Mouse (Mus musculus) pancreas, adult 10 weeks (tissue): ENCODE measurements around the gene Olfr90. TPM values are rescaled to one million over a fixed set of nuclear protein-coding genes. Genes with fewer than 3 reads are reported as not detected.

ENCODE experiments used
- polyA plus RNA-seq: library from polyadenylated mRNA; stranded (reverse); fragments of 350-450 nt; fragmentation: Illumina TruSeq; extraction: RNeasy Lipid Tissue Mini Kit (QIAGEN cat#74804); gene quantifications from one replicate; pipeline ENCODE4 v1.2.3, GENCODE M21; 2015; ENCODE audit warnings: low read depth, low replicate concordance; ENCODE audit not compliant: insufficient read depth

Gene Olfr90
- polyA plus RNA-seq, result not detected

DNA sequence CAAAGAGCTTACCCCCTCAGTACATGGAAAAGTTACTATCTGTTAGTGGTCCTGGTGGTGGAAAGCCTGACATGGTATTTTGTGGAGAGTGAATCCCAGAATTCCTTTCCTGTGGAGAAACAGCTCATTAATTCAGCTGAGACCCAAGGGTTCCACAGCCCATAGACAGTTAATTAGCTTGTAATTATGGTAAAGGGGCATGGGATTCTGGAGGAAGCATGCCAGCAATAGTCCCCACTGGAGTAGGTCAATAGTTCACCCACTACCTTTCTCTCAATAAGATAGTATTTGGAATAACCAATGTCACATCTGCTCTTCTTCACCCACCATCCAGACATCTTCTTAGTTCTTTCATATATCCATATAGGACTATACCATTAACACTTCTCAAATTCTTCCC, at the start of gene Olfr90:
Gene Olfr90, minus strand, starts transcription at position 101 of the 400 bp plus-strand sequence.

DNA sequence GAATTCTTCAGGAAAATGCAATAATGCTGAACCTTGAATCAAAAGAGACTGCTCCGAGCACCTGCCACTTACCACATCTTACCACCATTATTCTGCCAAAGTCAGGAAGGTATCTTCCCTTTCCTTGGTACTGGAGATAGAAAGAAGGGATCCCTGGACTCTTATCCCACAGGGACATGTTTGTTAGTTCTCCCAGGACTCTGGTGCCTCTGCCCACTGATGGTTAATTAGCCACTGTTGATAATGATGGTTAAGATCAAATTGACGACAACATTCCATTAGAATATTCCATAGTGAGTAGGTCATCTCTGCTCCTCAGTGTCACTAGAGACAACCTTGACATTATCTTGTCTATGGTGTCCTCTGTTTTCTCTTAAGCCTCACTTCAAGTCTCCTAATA, 31.7 kb upstream of the Olfr90 start, which contains the start of gene Olfr92:
Gene Olfr92, minus strand, starts transcription at position 101 of the 400 bp plus-strand sequence.

DNA sequence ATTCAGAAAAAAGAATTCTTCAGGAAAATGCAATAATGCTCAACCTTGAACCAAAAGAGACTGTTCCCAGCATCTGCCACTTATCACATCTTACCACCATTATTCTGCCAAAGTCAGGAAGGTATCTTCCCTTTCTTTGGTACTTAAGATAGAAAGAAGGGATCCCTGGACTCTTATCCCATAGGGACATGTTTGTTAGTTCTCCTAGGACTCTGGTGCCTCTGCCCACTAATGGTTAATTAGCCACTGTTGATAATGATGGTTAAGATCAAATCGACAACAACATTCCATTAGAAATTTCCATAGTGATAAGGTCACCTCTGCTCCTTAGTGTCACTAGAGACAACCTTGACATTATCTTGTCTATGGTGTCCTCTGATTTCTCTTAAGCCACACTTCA, 9.9 kb upstream of the Olfr90 start, which contains the start of gene Olfr91:
Gene Olfr91, minus strand, starts transcription at position 101 of the 400 bp plus-strand sequence.

DNA sequence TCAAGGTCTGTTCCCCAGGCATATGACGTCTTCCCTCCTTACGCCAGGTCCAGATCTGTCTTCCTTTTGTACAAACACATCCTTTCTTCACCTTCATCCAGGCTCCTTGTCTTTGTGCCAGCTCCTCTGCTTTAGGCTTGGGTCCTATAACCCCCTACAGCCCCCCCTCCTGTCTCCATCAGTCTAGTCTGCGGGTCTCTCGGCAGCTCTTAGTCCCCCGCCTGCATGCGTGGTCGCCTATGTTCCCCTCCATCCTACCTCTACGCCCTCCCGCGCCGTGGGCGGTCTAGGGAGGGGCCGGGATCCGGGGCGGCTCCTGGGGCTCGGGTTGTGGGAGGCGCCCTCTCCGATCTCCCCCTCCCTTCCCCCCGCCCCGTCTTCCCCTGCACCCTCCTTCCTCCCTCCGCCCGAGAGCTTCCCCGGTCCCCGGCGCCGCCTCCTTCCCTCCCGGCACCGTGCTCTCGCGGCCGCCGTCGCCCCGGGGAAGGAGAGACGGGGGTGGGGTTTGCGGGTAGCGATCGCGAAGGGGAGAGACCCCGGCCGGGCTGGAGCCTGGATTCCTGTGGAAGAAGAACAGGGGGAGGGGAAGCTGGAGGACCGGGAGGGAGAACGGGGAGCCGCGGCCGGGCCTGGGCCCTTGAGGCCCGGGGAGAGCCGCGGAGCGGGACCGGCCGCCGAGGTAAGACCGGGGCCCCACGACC, 42.5 kb downstream of the Olfr90 start, which contains the start of gene Gabbr1:
Gene Gabbr1, plus strand, starts transcription at position 356 of the 701 bp plus-strand sequence.

Other genes starting within 250 kb of the Olfr90 start
- gene Trim15, start 221.3 kb downstream of the Olfr90 start, polyA plus RNA-seq, result not detected
- not detected for gene Trim10, start 218.9 kb downstream of the Olfr90 start, polyA plus RNA-seq
- not detected for gene Trim40, start 198.4 kb downstream of the Olfr90 start, polyA plus RNA-seq
- not detected for gene Trim31, start 190.4 kb downstream of the Olfr90 start, polyA plus RNA-seq
- gene Rnf39, start 145.6 kb downstream of the Olfr90 start, polyA plus RNA-seq, result 2.1 TPM
- gene Ppp1r11, start 136.8 kb downstream of the Olfr90 start, polyA plus RNA-seq, result 11.8 TPM
- gene Znrd1, start 129.9 kb downstream of the Olfr90 start, polyA plus RNA-seq, result 20.8 TPM
- gene Znrd1as, start 129.9 kb downstream of the Olfr90 start, polyA plus RNA-seq, result 2.8 TPM
- not detected for gene 2410137M14Rik, start 107.3 kb downstream of the Olfr90 start, polyA plus RNA-seq
- not detected for gene H2-M5, start 99.0 kb downstream of the Olfr90 start, polyA plus RNA-seq
- 3.3 TPM for gene Zfp57, start 87.3 kb downstream of the Olfr90 start, polyA plus RNA-seq
- not detected for gene Mog, start 65.1 kb downstream of the Olfr90 start, polyA plus RNA-seq
- 12.4 TPM for gene Gabbr1, start 42.5 kb downstream of the Olfr90 start, polyA plus RNA-seq
- gene Olfr91, start 9.8 kb upstream of the Olfr90 start, polyA plus RNA-seq, result not detected
- gene Olfr92, start 31.6 kb upstream of the Olfr90 start, polyA plus RNA-seq, result not detected
- not detected for gene Olfr93, start 73.0 kb upstream of the Olfr90 start, polyA plus RNA-seq
- gene Ubd, start 105.4 kb upstream of the Olfr90 start, polyA plus RNA-seq, result not detected
- gene Olfr94, start 112.5 kb upstream of the Olfr90 start, polyA plus RNA-seq, result not detected
- not detected for gene Olfr95, start 124.6 kb upstream of the Olfr90 start, polyA plus RNA-seq
- gene Olfr96, start 131.6 kb upstream of the Olfr90 start, polyA plus RNA-seq, result not detected
- gene Olfr97, start 148.8 kb upstream of the Olfr90 start, polyA plus RNA-seq, result not detected
- gene Olfr98, start 175.2 kb upstream of the Olfr90 start, polyA plus RNA-seq, result not detected
- 5.1 TPM for gene H2-M3, start 181.7 kb upstream of the Olfr90 start, polyA plus RNA-seq
- not detected for gene Olfr99, start 195.0 kb upstream of the Olfr90 start, polyA plus RNA-seq
- not detected for gene Olfr101, start 215.8 kb upstream of the Olfr90 start, polyA plus RNA-seq
- not detected for gene Olfr102, start 228.6 kb upstream of the Olfr90 start, polyA plus RNA-seq